Mouse (Mus musculus): ENCODE measurements around the gene Stac2.

Stac2 gene

DNA sequence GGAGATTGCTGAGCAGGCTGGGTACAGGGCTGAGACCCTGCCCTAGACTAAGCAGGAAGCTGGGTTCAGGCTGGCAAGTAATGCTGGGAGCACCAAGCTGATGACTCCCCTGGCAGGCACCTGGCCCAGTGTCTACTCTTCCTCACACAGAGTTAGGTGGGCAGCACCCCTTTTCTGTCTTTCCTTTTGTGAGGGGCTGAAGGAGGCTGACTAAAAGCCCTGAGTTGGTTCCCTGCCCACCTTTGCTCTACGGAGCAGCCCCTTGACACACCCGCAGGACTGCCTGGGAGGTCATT, 2.8 kb downstream of the Stac2 start:
- no peak for DNase-seq (ENCODE audit: low spot score)

DNA sequence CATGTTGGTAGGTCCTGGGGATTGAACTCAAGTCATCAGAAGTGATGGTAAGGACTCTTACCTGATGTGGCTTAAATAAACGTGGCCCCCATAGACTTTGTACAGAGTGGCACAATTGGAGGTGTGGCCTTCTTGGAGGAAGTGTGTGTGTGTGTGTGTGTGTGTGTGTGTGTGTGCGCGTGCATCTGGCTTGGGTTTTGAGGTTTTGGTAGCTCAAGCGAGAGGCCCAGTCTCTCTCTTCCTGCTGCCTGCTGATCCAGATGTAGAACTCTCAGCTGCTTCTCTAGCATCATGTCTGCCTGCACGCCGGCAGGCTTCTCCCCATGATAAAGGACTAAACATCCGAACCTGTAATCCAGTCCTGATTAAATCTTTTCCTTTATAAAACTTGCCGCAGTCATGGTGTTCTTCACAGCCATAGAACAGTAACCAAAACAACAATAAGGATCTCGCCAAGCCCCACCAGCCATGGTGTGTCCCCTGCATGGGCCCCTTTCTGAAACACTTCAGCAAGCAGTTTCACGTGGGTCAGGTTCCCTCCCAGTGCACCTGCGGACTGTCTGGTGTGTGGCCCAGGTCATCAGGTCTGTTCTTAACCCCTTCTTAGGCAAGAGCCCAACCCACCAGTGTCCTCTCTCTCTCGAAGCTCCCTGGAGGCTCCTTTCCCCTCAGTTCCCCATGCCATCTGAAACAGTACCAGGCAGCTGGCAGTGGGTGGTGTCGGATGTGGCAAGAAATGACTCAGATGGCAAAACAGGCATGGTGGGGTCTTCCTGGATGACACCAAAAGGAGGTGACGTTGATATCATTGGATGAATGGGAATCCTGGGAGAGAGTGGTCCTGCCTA, 3.4 kb downstream of the Stac2 start:
- no peak for DNase-seq (ENCODE audit: low spot score)

DNA sequence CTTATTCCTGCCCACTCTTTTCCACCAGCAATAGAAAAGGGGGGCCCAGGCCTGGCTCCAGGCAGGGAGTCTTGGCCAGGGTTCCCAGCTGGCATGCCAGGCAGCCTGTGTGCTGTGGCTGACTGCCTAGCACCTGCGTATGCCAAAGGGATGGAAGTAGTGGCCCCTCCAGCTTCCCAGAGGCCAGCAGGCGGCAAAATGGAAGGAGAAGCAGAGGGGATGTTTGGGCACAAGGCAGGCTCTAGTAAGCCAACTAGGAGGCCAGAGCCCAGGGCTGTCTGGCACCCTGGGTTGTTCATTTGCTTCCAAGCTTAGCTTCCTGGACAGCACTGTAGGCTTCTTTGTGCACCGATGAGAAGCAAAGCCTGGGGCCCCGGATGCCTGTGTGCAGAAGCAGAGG, 5.5 kb downstream of the Stac2 start:
- no peak for DNase-seq (ENCODE audit: low spot score)

DNA sequence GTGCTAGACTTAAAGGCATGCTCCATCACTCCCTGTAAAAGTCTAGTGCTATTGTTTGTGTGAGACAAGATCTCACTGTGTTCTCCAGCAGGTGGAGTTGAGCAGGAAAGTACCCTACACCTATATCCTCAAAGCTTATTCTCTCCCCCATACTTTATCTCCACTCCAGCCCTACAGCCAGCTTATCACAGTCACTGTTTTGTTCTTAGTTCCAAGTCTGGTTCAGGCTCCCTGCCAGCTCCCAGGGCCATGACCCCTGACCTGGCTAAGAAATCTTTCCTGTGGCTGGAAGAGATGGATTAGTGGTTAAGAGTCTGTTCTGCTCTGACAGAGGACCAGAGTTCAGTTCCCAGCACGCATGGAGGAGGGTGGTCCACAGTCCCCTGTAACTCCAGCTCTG, 6.8 kb downstream of the Stac2 start:
- no peak for DNase-seq (ENCODE audit: low spot score)

DNA sequence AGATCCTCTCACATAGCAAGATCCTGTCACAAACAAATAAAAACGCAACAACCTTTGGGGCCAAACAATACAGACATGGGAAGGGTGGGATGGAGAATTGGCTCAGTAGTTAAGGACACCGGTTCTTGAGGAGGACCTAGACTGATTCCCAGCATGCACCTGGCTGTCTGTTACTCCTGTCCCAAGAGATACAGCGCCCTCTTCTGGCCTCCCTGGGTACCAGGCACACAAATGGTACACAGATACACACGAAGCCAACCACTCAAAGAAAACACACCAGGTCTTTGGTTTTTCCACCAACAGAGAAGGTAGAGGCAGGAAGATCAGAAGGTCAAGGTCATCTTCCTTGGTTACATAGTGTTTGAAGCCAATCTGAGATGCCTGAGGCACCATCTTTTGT, 7.7 kb downstream of the Stac2 start:
- no peak for DNase-seq (ENCODE audit: low spot score)

DNA sequence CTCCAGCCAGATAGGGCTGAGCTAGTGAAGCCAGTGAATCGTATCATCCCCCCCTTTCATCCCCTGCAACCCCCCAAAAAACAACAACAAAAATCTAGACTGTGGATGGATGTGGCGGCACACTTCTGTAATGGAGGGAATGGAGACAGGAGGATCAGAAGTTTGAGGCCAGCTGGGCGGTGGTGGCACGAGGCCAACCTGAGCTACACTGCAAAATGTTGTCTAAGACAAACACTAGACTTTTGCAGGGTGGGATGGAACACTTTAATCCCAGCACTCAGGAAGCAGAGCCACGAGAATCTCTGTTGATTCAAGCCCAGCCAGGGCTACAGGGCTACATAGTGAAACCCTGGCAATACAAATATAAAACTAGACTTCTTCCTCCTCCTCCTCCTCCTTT, 9.2 kb downstream of the Stac2 start:
- DNase-seq (ENCODE audit: low spot score) = no peak

DNA sequence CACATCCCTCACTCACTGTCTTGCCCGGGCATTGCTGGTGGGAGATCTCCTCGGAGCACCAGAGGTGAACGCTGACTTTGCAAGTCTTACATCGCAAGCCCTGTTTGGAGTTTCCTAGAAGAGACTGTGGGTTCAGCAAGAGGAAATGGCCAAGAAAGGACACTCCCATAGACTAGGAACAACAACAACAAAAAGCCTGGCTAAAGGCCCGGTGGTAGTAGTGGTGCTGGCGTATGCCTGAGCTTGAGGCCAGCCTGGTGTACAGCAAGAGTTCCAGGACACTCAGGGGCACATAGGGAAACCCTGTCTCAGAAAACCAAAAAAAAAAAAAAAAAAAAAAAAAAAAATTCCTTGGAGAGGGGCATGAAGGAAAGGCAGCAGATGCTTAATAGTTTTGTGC, 10.5 kb downstream of the Stac2 start:
- DNase-seq (ENCODE audit: low spot score) = no peak

DNA sequence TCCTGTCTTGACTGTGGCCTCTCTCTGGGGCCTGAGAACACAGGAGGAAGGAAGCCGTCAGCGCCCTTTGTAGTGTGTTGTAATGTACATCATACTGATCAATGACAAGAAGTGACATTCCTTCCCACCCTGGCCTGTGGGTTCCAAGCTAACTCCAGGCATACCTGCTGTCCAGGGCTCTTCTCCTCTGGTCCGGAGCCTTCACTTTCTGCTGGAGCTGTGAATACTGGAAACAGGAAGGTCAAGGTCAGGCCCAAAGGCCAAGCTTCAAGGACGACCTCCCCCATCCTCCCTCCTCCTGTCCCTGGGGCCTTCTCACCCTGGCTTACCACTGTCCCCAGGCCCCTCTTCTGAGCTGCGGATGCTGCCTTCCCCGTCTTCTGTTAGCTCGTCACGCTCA, 12.3 kb downstream of the Stac2 start:
- no peak for DNase-seq (ENCODE audit: low spot score)

DNA sequence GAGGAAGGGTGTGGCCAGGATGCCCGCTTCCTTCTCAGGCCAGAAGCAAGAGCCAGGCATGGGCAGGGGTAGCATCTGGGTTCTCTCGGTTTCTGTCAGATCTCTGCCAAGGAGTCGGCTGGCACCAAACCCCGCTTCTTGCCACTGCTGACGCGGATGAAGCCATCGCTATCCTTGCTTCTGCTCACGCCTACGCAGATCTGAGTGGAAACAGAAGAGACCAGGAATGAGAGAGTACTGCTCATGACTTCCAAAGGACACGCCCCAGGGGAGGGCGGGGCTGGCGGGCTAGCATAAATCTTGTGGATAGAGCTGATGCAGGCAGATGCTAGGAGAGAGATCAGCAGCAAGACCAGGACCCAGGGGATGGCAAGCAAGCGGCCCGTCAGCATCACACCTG, 15.4 kb downstream of the Stac2 start:
- DNase-seq (ENCODE audit: low spot score) = no peak

DNA sequence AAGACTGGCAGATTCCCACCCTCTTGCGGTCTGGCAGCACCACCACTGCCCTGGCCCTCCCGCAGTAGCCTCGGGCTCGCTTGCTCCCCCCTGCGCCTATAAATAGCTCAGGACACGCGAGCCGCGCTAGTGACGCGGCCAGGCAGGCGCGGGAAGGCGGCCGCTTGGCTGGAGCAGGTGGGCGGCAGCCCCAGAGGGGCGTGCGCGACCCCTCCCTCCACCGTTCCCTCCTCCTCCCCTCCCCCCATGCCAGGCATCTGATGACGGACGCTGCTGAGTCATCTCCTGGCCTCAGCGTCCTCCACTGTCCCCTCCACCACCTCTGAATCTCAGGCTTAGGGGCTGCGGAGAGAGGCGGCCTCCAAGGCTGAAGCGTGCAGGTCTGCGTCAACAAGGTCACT, 17.3 kb downstream of the Stac2 start:
- no peak for DNase-seq (ENCODE audit: low spot score)

DNA sequence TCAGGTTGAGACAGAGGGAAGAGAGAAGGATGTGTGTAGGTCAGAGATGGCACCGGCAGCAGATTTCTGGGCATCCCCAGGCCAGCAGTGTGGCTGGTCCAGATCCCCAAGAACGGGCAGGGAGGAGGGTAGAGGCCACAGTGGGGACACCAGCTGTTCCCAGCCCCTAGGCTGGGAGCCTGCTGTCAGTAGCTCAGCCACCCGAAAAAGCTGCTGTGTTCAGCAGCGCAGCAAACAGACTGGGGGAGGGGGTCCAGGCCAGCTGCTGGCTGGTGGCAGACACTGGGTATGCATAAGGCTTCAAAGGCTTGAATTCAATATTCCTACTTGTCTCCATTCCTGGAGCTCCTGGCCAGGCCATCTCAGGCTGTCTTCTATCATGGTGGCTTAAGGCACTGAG, 18.4 kb downstream of the Stac2 start:
- DNase-seq (ENCODE audit: low spot score) = no peak

DNA sequence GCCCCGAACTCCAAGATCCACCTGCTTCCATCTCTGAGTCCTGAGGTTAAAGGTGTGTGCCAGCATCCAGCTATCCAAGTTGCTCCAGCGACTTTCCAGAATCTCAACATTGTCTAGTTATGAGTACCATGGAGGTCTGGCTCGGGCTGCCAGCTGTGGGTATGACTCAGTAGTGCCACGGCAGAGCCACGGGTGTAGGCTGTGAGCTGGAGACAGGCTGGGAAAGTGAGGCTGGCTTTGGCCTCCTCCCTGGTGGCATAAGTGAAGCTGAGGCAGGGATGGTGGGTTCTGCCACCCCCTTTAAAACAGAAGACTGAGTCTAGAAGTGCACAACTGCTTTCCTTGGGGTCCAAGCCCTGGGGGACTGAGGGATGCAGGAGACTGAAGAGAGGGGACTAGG, 19.2 kb downstream of the Stac2 start:
- no peak for DNase-seq (ENCODE audit: low spot score)

DNA sequence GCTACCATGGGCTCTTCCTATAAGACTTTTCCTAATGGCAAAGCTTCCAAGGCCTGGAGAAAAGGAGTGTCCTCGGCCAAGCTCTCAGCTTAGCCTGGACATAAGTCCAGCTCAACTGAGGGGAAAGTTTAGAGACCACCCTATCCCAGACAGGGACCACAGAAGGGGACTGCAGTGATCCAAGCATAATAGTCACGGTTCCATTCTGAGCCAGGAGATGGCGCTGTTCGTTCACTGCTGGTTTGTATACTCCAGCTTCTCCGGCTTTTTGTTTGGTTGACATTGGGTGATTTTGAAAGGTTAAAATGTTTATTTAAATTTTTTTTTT, 21.9 kb downstream of the Stac2 start:
- peak; percentile 57 for DNase-seq (ENCODE audit: low spot score)

DNA sequence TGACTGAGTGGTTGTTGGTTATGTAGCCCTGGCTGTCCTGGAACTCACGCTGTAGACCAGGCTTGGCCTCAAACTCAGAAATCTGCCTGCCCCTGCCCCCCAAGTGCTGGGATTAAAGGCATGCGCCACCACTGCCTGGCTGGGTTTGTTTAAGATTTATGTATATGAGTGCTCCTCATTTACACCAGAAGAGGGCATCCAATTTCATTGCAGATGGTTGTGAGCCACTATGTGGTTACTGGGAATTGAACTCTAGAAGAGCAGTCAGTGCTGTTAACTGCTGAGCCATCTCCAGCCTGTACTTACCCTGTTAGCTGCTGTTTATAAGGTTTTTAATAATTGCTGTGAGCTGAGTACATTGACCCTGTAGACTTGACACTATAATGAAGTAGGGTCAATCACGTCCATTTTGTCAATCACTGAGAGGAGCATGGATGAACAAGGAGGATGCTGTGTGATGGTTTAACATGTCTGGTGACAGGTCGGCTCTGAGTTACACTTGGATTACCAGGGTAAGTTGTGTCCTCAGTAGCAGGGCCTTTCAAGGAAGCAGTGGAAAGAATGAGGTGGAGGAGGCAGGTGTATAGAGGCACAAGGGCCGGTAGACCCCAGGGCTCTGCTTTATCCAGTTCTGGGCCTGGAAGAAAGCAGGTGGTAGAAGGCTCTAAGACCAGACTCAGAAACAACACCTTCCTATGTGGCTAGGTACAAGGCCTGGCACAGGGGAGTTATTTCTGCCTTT, 22.4 kb downstream of the Stac2 start:
- peak; percentile 39 for DNase-seq (ENCODE audit: low spot score)

DNA sequence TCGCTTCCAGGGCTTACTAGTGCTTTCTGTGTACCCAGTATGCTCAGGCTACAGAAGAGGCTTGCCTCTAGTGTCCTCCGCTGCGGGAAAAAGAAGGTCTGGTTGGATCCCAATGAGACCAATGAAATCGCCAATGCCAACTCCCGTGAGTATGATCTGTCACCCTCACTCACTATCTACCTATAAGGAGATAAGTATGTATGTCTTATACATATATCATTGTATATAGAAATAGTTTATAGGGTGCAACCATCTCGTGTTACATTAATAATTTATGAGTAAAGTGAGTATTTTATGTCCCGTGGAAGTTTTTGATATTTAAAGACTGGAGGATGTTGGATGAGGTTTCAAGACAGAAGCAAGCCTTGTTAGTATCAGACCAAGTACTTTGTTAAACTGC, 25.5 kb downstream of the Stac2 start:
- DNase-seq (ENCODE audit: low spot score) = no peak

DNA sequence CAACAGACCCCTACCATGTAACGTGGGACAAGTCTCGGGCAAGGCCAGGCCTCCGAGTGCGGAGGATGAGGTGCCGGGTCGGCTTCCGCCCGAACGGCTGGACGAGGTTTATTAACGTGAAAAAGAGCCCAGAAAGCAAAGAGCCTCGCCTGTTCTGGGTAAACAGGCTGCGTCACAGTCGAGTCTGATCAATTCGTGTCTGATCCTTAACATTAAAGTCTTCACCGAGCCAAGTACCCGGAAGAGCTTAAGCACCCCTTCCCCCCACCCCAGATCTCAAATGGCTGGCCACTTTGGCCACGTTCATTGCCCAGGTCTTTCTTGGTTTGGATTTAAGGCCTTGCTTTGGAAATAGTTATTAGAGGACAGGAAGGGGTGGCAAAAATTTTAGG, 26.0 kb downstream of the Stac2 start:
- no peak for DNase-seq (ENCODE audit: low spot score)

DNA sequence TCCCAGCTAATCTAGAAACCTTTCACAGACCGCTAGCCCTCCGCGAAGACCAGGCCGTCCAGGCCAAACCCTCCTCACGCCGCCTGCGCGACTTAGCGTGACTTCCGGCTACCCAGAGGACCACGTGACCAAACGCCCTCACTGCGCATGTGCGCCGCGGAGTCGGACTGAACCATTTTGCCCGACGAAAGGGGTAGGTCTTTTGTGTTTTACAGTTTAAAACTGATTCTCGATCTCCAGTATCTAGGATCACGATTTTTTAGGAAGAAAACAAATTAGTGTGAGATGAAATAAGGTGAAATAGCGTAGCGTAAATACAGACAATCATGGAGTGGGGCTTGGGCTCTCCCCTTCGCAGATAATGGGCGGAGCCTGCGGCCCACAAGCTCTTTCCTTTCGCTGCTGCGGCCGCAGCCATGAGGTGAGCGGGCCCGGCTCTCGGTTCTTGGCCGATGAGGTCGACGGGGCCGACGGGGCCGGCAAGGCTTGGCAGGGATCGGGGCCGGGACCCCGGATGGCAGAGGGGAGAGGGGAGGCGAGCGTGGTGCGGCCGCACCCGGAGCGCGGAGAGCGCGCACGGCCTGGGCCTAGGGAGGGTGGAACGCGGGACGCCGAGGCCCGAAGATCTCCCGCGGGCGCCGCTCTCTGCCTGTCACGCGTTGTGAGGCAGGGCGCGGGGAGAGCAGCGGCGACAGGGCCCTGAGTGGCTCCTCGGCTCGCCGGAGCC, 26.5 kb downstream of the Stac2 start, which contains the start of gene Rpl19:
TSS of gene Rpl19 (plus strand) at position 141 of the 727 bp plus-strand sequence.
- DNase-seq (ENCODE audit: low spot score) = peak; percentile 90

DNA sequence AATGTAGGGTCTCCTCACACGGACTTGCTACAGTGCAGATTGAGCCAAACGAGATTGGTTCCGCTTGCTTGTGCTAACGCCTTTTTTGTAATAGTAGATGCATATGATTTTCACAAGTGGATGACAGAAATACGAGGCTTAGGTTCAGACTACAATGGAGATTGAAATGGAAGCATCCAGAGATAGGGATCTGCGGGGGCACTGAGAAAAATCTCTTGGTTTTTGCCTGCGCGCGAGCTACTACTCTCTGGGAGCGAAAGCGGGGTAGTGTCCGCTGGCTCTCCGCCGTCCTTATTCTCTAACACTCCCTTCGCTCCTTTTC, 27.1 kb downstream of the Stac2 start:
- no peak for DNase-seq (ENCODE audit: low spot score)

DNA sequence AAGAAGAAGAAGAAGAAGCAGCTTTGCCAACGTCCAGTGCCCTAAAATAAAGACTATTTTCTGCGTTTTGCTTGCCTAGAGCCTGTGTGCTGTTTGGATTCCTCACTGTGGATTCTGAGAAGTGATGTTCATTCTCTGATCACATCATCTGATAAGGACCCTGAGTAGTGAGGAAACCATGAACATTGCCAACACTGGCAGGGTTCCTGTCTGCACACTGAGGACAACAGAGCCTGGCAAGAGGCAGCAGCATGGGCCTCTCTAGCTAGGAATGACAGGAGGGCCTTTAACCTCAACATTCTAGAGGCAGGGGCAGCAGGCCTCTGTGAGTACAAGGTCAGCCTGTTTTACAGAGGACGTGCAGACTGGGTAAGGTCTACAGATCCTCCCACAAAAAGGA, 28.7 kb downstream of the Stac2 start:
- no peak for DNase-seq (ENCODE audit: low spot score)

DNA sequence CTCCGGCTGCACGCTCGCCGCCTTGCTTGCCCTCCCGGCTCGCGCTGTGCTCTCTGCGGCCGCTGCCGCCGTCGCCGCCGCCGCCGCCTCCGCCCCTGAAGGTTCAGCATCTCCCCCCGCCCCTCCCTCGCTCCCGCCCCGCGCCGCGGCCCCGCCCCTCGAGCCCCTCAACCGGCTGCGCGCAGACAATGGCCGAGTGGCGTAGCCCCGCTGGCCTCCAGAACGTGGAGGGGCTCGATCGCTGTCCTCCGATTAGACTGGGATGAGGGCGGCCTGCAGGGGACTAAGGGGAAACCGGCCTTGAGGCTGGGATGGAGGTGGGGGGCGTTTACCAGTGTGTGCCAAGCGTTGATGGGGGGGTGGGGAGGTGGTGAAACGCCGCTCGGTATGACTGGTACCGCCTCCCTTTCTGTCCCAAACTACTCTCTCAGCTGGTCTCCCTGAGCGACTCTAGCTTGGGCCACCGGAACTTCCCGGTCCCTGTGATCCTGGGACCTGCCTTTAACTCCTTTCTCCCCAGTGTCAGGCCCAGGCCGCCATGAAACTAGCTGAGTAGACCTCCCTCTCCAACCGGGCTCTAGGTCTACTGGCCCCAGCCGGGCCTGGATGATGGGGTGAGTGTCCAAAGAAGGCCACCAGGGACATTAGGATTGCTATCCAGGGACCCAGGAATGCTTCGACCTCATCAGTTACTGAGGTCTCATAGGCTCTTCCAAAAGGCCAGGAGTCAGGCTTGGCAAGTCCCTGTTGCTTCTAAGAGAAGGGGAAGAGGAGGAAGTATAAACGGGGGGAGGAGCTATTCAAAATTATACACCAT, 30.5 kb downstream of the Stac2 start, which contains the start of gene Cacnb1:
TSS of gene Cacnb1 (minus strand) at position 480 of the 817 bp plus-strand sequence.
- DNase-seq (ENCODE audit: low spot score) = peak; percentile 79

DNA sequence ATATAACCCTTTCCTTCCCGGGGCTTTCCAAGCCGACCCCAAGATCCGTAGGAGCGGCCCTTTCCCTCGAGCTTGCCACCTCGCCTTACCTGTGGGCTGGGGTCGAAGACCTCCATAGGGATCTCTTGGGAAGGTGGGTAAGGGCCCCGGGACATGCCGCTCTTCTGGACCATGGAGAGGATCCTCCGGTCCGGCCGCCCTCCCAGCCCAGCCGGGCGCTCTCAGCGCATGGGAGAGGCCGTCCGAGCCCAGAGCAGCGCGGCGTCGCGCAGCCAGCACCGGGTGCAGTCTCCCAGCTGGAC, 31.1 kb downstream of the Stac2 start:
- no peak for DNase-seq (ENCODE audit: low spot score)

DNA sequence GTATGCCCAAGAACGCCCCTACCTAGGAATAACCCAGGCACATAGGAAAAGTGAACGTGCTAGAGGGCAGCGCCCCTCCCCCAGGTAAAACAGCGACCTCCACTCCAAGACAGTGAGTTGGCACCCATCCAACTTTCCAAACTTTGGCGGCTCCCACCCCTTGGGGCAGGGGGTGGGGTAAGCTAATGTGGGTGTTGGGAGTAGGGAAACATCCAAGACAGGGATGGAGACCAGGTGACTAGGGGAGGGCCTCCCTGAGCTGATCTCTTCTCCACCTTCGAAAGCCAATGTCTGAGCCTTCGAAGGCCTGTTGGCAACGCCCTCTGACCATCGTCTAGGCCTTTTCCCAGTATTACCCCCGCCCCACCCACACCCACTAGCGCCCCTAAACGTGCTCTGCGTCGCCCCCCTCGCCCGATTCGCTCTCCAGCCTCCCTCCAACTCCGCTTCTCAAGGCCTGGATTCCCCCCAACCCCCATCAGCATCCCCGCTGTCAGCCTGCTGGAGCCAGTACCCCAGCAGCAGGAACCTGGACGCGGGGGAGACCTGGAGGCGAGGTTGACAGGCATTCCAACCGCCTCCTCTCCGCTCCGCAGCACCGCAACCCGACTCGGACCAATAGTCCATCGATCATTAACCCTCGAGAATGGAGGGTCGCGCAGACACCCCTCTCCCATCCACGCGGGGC, 31.6 kb downstream of the Stac2 start:
- DNase-seq (ENCODE audit: low spot score) = no peak

Measured in yolk sac, embryonic 10.5 days (tissue).